Mouse (Mus musculus) thymus, adult 2 months (tissue): Measurements from ENCODE around the gene Usp2. TPM values are rescaled to one million over a fixed set of nuclear protein-coding genes. Genes with fewer than 3 reads are reported as not detected.

ENCODE experiments used
- DNase-seq: peaks from one replicate; pipeline ENCODE4 v3.0.0; 2021
- H3K27ac ChIP-seq: fragments of 200-500 bp; 2 replicates; pipeline ENCODE4 v1.5.1; 2012; ENCODE audit warnings: low read length, control low read depth; ENCODE audit not compliant: control insufficient read depth, insufficient read depth
- H3K27me3 ChIP-seq: fragments of 200-500 bp; 2 replicates; pipeline ENCODE4 v1.6.1; 2012; ENCODE audit warnings: mild to moderate bottlenecking, low read length, moderate library complexity, mixed read lengths; ENCODE audit not compliant: control insufficient read depth, insufficient read depth
- H3K36me3 ChIP-seq: fragments of 200-500 bp; 2 replicates; pipeline ENCODE4 v1.6.1; 2012; ENCODE audit warnings: mild to moderate bottlenecking, low read length, moderate library complexity; ENCODE audit not compliant: control insufficient read depth, insufficient read depth
- H3K4me1 ChIP-seq: fragments of 200-500 bp; replicated peaks from 2 replicates; pipeline ENCODE4 v1.6.1; 2012; ENCODE audit warnings: low read length; ENCODE audit not compliant: control insufficient read depth, insufficient read depth
- H3K4me3 ChIP-seq: fragments of 200-500 bp; 2 replicates; pipeline ENCODE4 v1.5.1; 2012; ENCODE audit warnings: mild to moderate bottlenecking, low read length, control low read depth, moderate library complexity; ENCODE audit not compliant: control insufficient read depth, insufficient read depth
- CTCF ChIP-seq: fragments of 200-500 bp; IDR thresholded peaks from 2 replicates; pipeline ENCODE4 v1.5.1; 2012; ENCODE audit warnings: mild to moderate bottlenecking, control low read depth, low read length, moderate library complexity, borderline replicate concordance; ENCODE audit not compliant: control insufficient read depth, poor library complexity, insufficient read depth; ENCODE audit errors: extremely low read depth
- POLR2A ChIP-seq: fragments of 200-500 bp; IDR thresholded peaks from 2 replicates; pipeline ENCODE4 v1.6.1; 2012; ENCODE audit warnings: mild to moderate bottlenecking, low read length, control low read depth, moderate library complexity; ENCODE audit not compliant: control insufficient read depth, poor library complexity, insufficient read depth; ENCODE audit errors: extremely low read depth
- WGBS: fragments of 180-500 bp; shearing (Covaris S2); methylation state at CpG from one replicate; pipeline ENCODE4 v1.1.7; 2018; 5-methylcytosine and 5-hydroxymethylcytosine counted together
- polyA plus RNA-seq: library from polyadenylated mRNA; depleted of rRNA; stranded (reverse); fragments of >200 nt; gene quantifications from 2 replicates; pipeline ENCODE4 v1.2.3, GENCODE M21; 2012

Usp2 gene
- polyA plus RNA-seq, 1 experiment: 6.8 TPM

GRCm38 (mm10) chr9:44073115-44073514 is 6.3 kb downstream of the Usp2 start:
- Histone ChIP-seq H3K27ac (no peak overlapping the region), H3K4me3 (no peak overlapping the region), H3K4me1 (peaks cover 11% of the 10 kb centered on the region), H3K27me3 (no peaks in the 10 kb centered on the region), H3K36me3 (no peaks in the 10 kb centered on the region)
- WGBS: 94% methylated on average over 5 of the region's 5 CpGs
- no peak for DNase-seq
- no peak for TF ChIP-seq CTCF
- no peak for TF ChIP-seq POLR2A

GRCm38 (mm10) chr9:44074395-44075275 is 7.8 kb downstream of the Usp2 start:
- H3K4me1 ChIP-seq: peaks cover 10% of the 10 kb centered on the region
- H3K4me3 ChIP-seq: no peak overlapping the region
- H3K27ac ChIP-seq: no peak overlapping the region
- TF ChIP-seq CTCF: peak; percentile 36; the same call in 1 of the 2 replicates
- no peak for TF ChIP-seq POLR2A
- WGBS: 66% methylated on average over 9 of the region's 9 CpGs
- no peaks in the 10 kb centered on the region for H3K36me3 ChIP-seq
- peak; percentile 54 for DNase-seq
- H3K27me3 ChIP-seq: no peaks in the 10 kb centered on the region

GRCm38 (mm10) chr9:44075276-44075995 is 8.6 kb downstream of the Usp2 start:
- no peak for TF ChIP-seq CTCF
- no peak for TF ChIP-seq POLR2A
- 92% methylated on average over 24 of the region's 24 CpGs for WGBS
- no peak for DNase-seq
- Histone ChIP-seq H3K36me3 (no peaks in the 10 kb centered on the region), H3K4me3 (no peak overlapping the region), H3K27me3 (no peaks in the 10 kb centered on the region), H3K27ac (no peak overlapping the region), H3K4me1 (peaks cover 5% of the 10 kb centered on the region)

- TF ChIP-seq POLR2A: no peak
- no peak for TF ChIP-seq CTCF
- no peaks in the 10 kb centered on the region for H3K27me3 ChIP-seq
- no peaks in the 10 kb centered on the region for H3K4me1 ChIP-seq
- WGBS: 84% methylated on average over 16 of the region's 16 CpGs
- no peaks in the 10 kb centered on the region for H3K36me3 ChIP-seq
- H3K27ac ChIP-seq: no peak overlapping the region
- no peak for DNase-seq
- no peak overlapping the region for H3K4me3 ChIP-seq
Observed at GRCm38 (mm10) chr9:44075996-44076763, 9.4 kb downstream of the Usp2 start.

GRCm38 (mm10) chr9:44076764-44077120 is 9.9 kb downstream of the Usp2 start:
- WGBS: 22% methylated on average over 5 of the region's 5 CpGs
- H3K27ac ChIP-seq: no peak overlapping the region
- no peak overlapping the region for H3K4me3 ChIP-seq
- no peaks in the 10 kb centered on the region for H3K27me3 ChIP-seq
- peak; percentile 61 for DNase-seq
- TF ChIP-seq CTCF (no peak), POLR2A (no peak)
- H3K4me1 ChIP-seq: no peaks in the 10 kb centered on the region
- H3K36me3 ChIP-seq: no peaks in the 10 kb centered on the region
